9 mouse cellular contexts compared by ENCODE assay signal in genomic region chr2:102900230-102900721, GRCm38 (mm10). TPM values are rescaled to one million over a fixed set of nuclear protein-coding genes. Genes with fewer than 3 reads are reported as not detected.
DNase-seq lines count a peak whose midpoint lies in the region; ATAC-seq and TF ChIP-seq lines count a peak whose summit lies in the region.
"Had no signal": no experiment of that assay in that cellular context is flagged by ENCODE, and none has a peak within 500 bp of the region (broad histone marks: within the 10 kb centered on the region; RNA-seq: fewer than 3 reads in every experiment).

No protein-coding gene starts in this region.

- 67% methylated on average over 7 of the region's 7 CpGs for WGBS in kidney, embryonic 15.5 days
- 2% methylated on average over 7 of the region's 7 CpGs for WGBS in bone marrow, adult 2 months
- WGBS in hindbrain, embryonic 12.5 days: 65% methylated on average over 7 of the region's 7 CpGs
- 11% methylated on average over 7 of the region's 7 CpGs for WGBS in liver, embryonic 16.5 days (ENCODE audit: insufficient replicate concordance)

- no peak for ATAC-seq in kidney, embryonic 15.5 days (replicated peaks; ENCODE audit: low FRiP score)
- ATAC-seq in hindbrain, embryonic 12.5 days (ENCODE audit: low FRiP score): no peak
- ATAC-seq in liver, embryonic 16.5 days (ENCODE audit: low read depth): peak; percentile 32

- H3K9ac ChIP-seq in kidney, embryonic 15.5 days: no peak overlapping the region
- H3K9ac ChIP-seq in hindbrain, embryonic 12.5 days: no peak overlapping the region
- H3K9ac ChIP-seq in liver, embryonic 16.5 days (ENCODE audit: low read depth, low read length): peak overlapping the region; percentile 58

- peaks cover 19% of the 10 kb centered on the region for H3K27me3 ChIP-seq in kidney, embryonic 15.5 days
- H3K27me3 ChIP-seq in hindbrain, embryonic 12.5 days: peaks cover 24% of the 10 kb centered on the region
- no peaks in the 10 kb centered on the region for H3K27me3 ChIP-seq in liver, embryonic 16.5 days (ENCODE audit: control insufficient read depth, insufficient read depth, low read depth, low read length)

- no peak overlapping the region for H3K27ac ChIP-seq in kidney, embryonic 15.5 days
- H3K27ac ChIP-seq in bone marrow, adult 2 months (ENCODE audit: control insufficient read depth, insufficient read depth, low read depth, low read length, poor library complexity): peak overlapping the region; percentile 85
- no peak overlapping the region for H3K27ac ChIP-seq in hindbrain, embryonic 12.5 days
- H3K27ac ChIP-seq in liver, embryonic 16.5 days (ENCODE audit: low read length): peak overlapping the region; percentile 39

- no peaks in the 10 kb centered on the region for H3K9me3 ChIP-seq in kidney, embryonic 15.5 days (replicated peaks)
- H3K9me3 ChIP-seq in hindbrain, embryonic 12.5 days (replicated peaks): no peaks in the 10 kb centered on the region
- H3K9me3 ChIP-seq in liver, embryonic 16.5 days (replicated peaks; ENCODE audit: control insufficient read depth, low read length): no peaks in the 10 kb centered on the region

- peaks cover 13% of the 10 kb centered on the region for H3K4me1 ChIP-seq in kidney, embryonic 15.5 days
- H3K4me1 ChIP-seq in bone marrow, adult 2 months (ENCODE audit: control insufficient read depth, insufficient read depth, low read length): peaks cover 3% of the 10 kb centered on the region; the same call in 1 of the 2 replicates
- peaks cover 8% of the 10 kb centered on the region for H3K4me1 ChIP-seq in hindbrain, embryonic 12.5 days
- peaks cover 22% of the 10 kb centered on the region for H3K4me1 ChIP-seq in liver, embryonic 16.5 days (ENCODE audit: control insufficient read depth, low read depth, low read length)

- DNase-seq in kidney, postnatal 4 days: no peak
- DNase-seq in ovary, postnatal 10 days (ENCODE audit: low spot score): no peak
- DNase-seq in layer of hippocampus, postnatal 14 days (ENCODE audit: low spot score in 2 of 2): no peak
- DNase-seq in adrenal gland, postnatal 4 days (ENCODE audit: low spot score in 2 of 2): no peak
- DNase-seq: right cerebral cortex, adult 18-20 months had no signal

- H3K36me3 ChIP-seq in kidney, embryonic 15.5 days: no peaks in the 10 kb centered on the region
- no peaks in the 10 kb centered on the region for H3K36me3 ChIP-seq in hindbrain, embryonic 12.5 days
- no peaks in the 10 kb centered on the region for H3K36me3 ChIP-seq in liver, embryonic 16.5 days (ENCODE audit: control insufficient read depth, insufficient read depth)

- H3K4me2 ChIP-seq in kidney, embryonic 15.5 days: peak overlapping the region; percentile 89
- peak overlapping the region; percentile 65; the same call in 1 of the 2 replicates for H3K4me2 ChIP-seq in hindbrain, embryonic 12.5 days (replicated peaks)
- H3K4me2 ChIP-seq in liver, embryonic 16.5 days (ENCODE audit: low read depth, low read length): peak overlapping the region; percentile 85

- no peak for TF ChIP-seq POLR2A in bone marrow, adult 2 months (IDR thresholded peaks at IDR 0.05; ENCODE audit: borderline replicate concordance, control insufficient read depth, low read depth, low read length)

- TF ChIP-seq CTCF in bone marrow, adult 2 months (IDR thresholded peaks at IDR 0.05; ENCODE audit: control insufficient read depth, insufficient read depth, low read length): no peak

- H3K4me3 ChIP-seq in kidney, embryonic 15.5 days (replicated peaks): peak overlapping the region; percentile 52
- peak overlapping the region; percentile 89 for H3K4me3 ChIP-seq in bone marrow, adult 2 months (replicated peaks; ENCODE audit: control insufficient read depth, low read depth, low read length)
- no peak overlapping the region for H3K4me3 ChIP-seq in hindbrain, embryonic 12.5 days
- H3K4me3 ChIP-seq in liver, embryonic 16.5 days (ENCODE audit: low read depth, low read length): peak overlapping the region; percentile 66

RNA-seq across cellular contexts. Expression of gene Cd44, which starts 1.2 kb away (rescaled TPM):
- polyA plus RNA-seq in kidney, embryonic 15.5 days (2015; fragmentation: Nextera tagmentation; extraction: Ambion mirVana): 5.3 and 5.5 TPM in 2 replicates
- polyA plus RNA-seq in bone marrow, adult 2 months (2011; ENCODE audit: insufficient read depth, insufficient read length, low replicate concordance, missing spikeins): 16.4 and 39.6 TPM in 2 replicates
- 3.9 and 5.4 TPM in 2 replicates for polyA plus RNA-seq in hindbrain, embryonic 12.5 days (2016; fragmentation: Nextera tagmentation; extraction: Ambion mirVana)
- 14.5 and 15.8 TPM in 2 replicates for polyA plus RNA-seq in liver, embryonic 16.5 days (2015; fragmentation: Nextera tagmentation; extraction: Ambion mirVana)
- 1 to 10 TPM; 5.4 to 6.3 TPM for total RNA-seq in layer of hippocampus, postnatal 14 days (2021)
- total RNA-seq in adrenal gland, postnatal 4 days (2021): 10 to 100 TPM; 29.4 to 33.4 TPM

Comparison
In these comparisons a context has a peak if more than half of its experiments do, and no peak if none do; other contexts are left out.
1. H3K27ac ChIP-seq: peak in bone marrow, adult 2 months (single experiment) and liver, embryonic 16.5 days (single experiment); none in kidney, embryonic 15.5 days (single experiment) and hindbrain, embryonic 12.5 days (single experiment).
2. Peak in every context shown above with its lines, with median percentiles within 50 percentile points of each other: H3K4me2 ChIP-seq.